Mouse (Mus musculus) MEL (cell line): ENCODE data around the gene Dcst1. TPM values are rescaled to one million over a fixed set of nuclear protein-coding genes. Genes with fewer than 3 reads are reported as not detected.

ENCODE experiments used
- DNase-seq: peaks from one replicate; pipeline ENCODE4 v3.0.0; 2011; ENCODE audit warnings: low read depth, low spot score
- H3K27ac ChIP-seq: 2 replicates; pipeline ENCODE4 v1.5.1; 2012; ENCODE audit warnings: low read depth, mild to moderate bottlenecking, control low read depth, low read length, moderate library complexity; ENCODE audit not compliant: control insufficient read depth
- H3K27me3 ChIP-seq, 2 experiments: fragments of 150-350 bp in 1 of 2; sonication (generic) in 1 of 2; 2 replicates each; pipeline ENCODE4 v1.6.1; 2012; ENCODE audit warnings: low read length in 2 of 2, mild to moderate bottlenecking in 2 of 2, improper control_type of control experiment in 1 of 2, moderate library complexity in 1 of 2; ENCODE audit not compliant: insufficient read depth in 2 of 2, control insufficient read depth in 1 of 2
- H3K36me3 ChIP-seq, 2 experiments: 2 replicates each; pipeline ENCODE4 v1.6.1; 2012 to 2014; ENCODE audit warnings: low read length in 2 of 2, improper control_type of control experiment in 1 of 2, inconsistent platforms in 1 of 2, mild to moderate bottlenecking in 1 of 2; ENCODE audit not compliant: insufficient read depth in 2 of 2, control insufficient read depth in 1 of 2
- H3K4me1 ChIP-seq, 2 experiments: fragments of 150-350 bp in 1 of 2; sonication (generic) in 1 of 2; 2 replicates each; pipeline ENCODE4 v1.6.1; 2012; ENCODE audit warnings: low read length in 2 of 2, improper control_type of control experiment in 1 of 2, mild to moderate bottlenecking in 1 of 2; ENCODE audit not compliant: insufficient read depth in 2 of 2, control insufficient read depth in 1 of 2
- H3K4me3 ChIP-seq, 2 experiments: fragments of 150-350 bp in 1 of 2; sonication (generic) in 1 of 2; 2 replicates each; pipeline ENCODE4 v1.5.1; 2012; ENCODE audit warnings: low read depth in 2 of 2, low read length in 2 of 2, mild to moderate bottlenecking in 2 of 2, moderate library complexity in 2 of 2, control low read depth in 1 of 2, improper control_type of control experiment in 1 of 2; ENCODE audit not compliant: control insufficient read depth in 1 of 2, insufficient read depth in 1 of 2
- H3K79me2 ChIP-seq: 2 replicates; pipeline ENCODE4 v1.6.1; 2012; ENCODE audit warnings: mild to moderate bottlenecking, low read length, moderate library complexity; ENCODE audit not compliant: control insufficient read depth, poor library complexity, insufficient read depth
- H3K9ac ChIP-seq: 2 replicates; pipeline ENCODE4 v1.6.1; 2012; ENCODE audit warnings: low read depth, mild to moderate bottlenecking, control low read depth, low read length, moderate library complexity; ENCODE audit not compliant: control insufficient read depth, poor library complexity, severe bottlenecking
- H3K9me3 ChIP-seq: fragments of 150-350 bp; sonication (generic); replicated peaks from 2 replicates; pipeline ENCODE4 v1.6.1; 2012; ENCODE audit warnings: mild to moderate bottlenecking, low read length, improper control_type of control experiment, moderate library complexity; ENCODE audit not compliant: insufficient read depth
- BHLHE40 ChIP-seq: IDR thresholded peaks from 2 replicates; pipeline ENCODE4 v1.6.1; 2012; ENCODE audit warnings: low read depth, mild to moderate bottlenecking, inconsistent platforms, low read length, improper control_type of control experiment, borderline replicate concordance
- CHD1 ChIP-seq: IDR thresholded peaks from 2 replicates; pipeline ENCODE4 v1.6.1; 2012; ENCODE audit warnings: low read depth, mild to moderate bottlenecking, inconsistent platforms, low read length, improper control_type of control experiment
- CTCF ChIP-seq, 3 experiments: IDR thresholded peaks in 2 of 3; conservative IDR thresholded peaks in 1 of 3; 2 replicates each; pipeline ENCODE4 v1.5.1; 2011 to 2012; ENCODE audit warnings: low read length in 3 of 3, low read depth in 2 of 3, mild to moderate bottlenecking in 2 of 3, improper control_type of control experiment in 1 of 3, inconsistent platforms in 1 of 3, mixed read lengths in 1 of 3, moderate library complexity in 1 of 3; ENCODE audit not compliant: control insufficient read depth in 1 of 3, insufficient read depth in 1 of 3, poor library complexity in 1 of 3, severe bottlenecking in 1 of 3
- ELF1 ChIP-seq: IDR thresholded peaks from 2 replicates; pipeline ENCODE4 v1.6.1; 2014; ENCODE audit warnings: low read depth, mild to moderate bottlenecking, inconsistent platforms, low read length, improper control_type of control experiment, moderate library complexity
- EP300 ChIP-seq, 2 experiments: IDR thresholded peaks; 2 replicates each; pipeline ENCODE4 v1.6.1; 2011; ENCODE audit warnings: improper control_type of control experiment in 2 of 2, low read length in 2 of 2, low read depth in 1 of 2, mild to moderate bottlenecking in 1 of 2
- ETS1 ChIP-seq: IDR thresholded peaks from 2 replicates; pipeline ENCODE4 v1.6.1; 2012; ENCODE audit warnings: low read depth, mild to moderate bottlenecking, inconsistent platforms, low read length, improper control_type of control experiment, moderate library complexity
- GATA1 ChIP-seq: IDR thresholded peaks from 2 replicates; pipeline ENCODE4 v1.6.1; 2011; ENCODE audit warnings: low read depth, low read length, improper control_type of control experiment
- HCFC1 ChIP-seq: IDR thresholded peaks from 2 replicates; pipeline ENCODE4 v1.6.1; 2012; ENCODE audit warnings: low read depth, mild to moderate bottlenecking, inconsistent platforms, low read length, improper control_type of control experiment, moderate library complexity
- JUND ChIP-seq: IDR thresholded peaks from 2 replicates; pipeline ENCODE4 v1.6.1; 2011; ENCODE audit warnings: low read depth, mild to moderate bottlenecking, improper control_type of control experiment, low read length
- MAX ChIP-seq: IDR thresholded peaks from 2 replicates; pipeline ENCODE4 v1.6.1; 2011; ENCODE audit warnings: low read length, improper control_type of control experiment
- MAZ ChIP-seq: IDR thresholded peaks from 2 replicates; pipeline ENCODE4 v1.6.1; 2012; ENCODE audit warnings: low read depth, mild to moderate bottlenecking, inconsistent platforms, low read length, improper control_type of control experiment
- MEF2A ChIP-seq: IDR thresholded peaks from 2 replicates; pipeline ENCODE4 v1.6.1; 2014; ENCODE audit warnings: low read depth, mild to moderate bottlenecking, inconsistent platforms, low read length, improper control_type of control experiment; ENCODE audit not compliant: poor library complexity, insufficient replicate concordance, severe bottlenecking; ENCODE audit errors: extremely low read depth
- MXI1 ChIP-seq: IDR thresholded peaks from 2 replicates; pipeline ENCODE4 v1.6.1; 2011; ENCODE audit warnings: mild to moderate bottlenecking, low read depth, low read length, improper control_type of control experiment
- MYB ChIP-seq: IDR thresholded peaks from 2 replicates; pipeline ENCODE4 v1.6.1; 2011; ENCODE audit warnings: mild to moderate bottlenecking, low read depth, low read length, improper control_type of control experiment
- MYC ChIP-seq: IDR thresholded peaks from 2 replicates; pipeline ENCODE4 v1.6.1; 2011; ENCODE audit warnings: low read depth, mild to moderate bottlenecking, low read length, improper control_type of control experiment, moderate library complexity
- NRF1 ChIP-seq: IDR thresholded peaks from 2 replicates; pipeline ENCODE4 v1.6.1; 2014; ENCODE audit warnings: low read depth, mild to moderate bottlenecking, inconsistent platforms, low read length, improper control_type of control experiment, moderate library complexity; ENCODE audit not compliant: poor library complexity, insufficient read depth, severe bottlenecking
- RAD21 ChIP-seq: IDR thresholded peaks from 2 replicates; pipeline ENCODE4 v1.6.1; 2011; ENCODE audit warnings: mild to moderate bottlenecking, low read depth, low read length, improper control_type of control experiment
- RCOR1 ChIP-seq: IDR thresholded peaks from 2 replicates; pipeline ENCODE4 v1.6.1; 2012; ENCODE audit warnings: low read depth, mild to moderate bottlenecking, inconsistent platforms, low read length, improper control_type of control experiment
- SIN3A ChIP-seq: IDR thresholded peaks from 2 replicates; pipeline ENCODE4 v1.6.1; 2012; ENCODE audit warnings: low read length, improper control_type of control experiment, inconsistent platforms
- SMC3 ChIP-seq: IDR thresholded peaks from 2 replicates; pipeline ENCODE4 v1.6.1; 2011; ENCODE audit warnings: low read depth, low read length, improper control_type of control experiment
- TAL1 ChIP-seq: IDR thresholded peaks from 2 replicates; pipeline ENCODE4 v1.6.1; 2012; ENCODE audit warnings: mild to moderate bottlenecking, inconsistent platforms, low read length, moderate library complexity, mixed read lengths
- UBTF ChIP-seq: IDR thresholded peaks from 2 replicates; pipeline ENCODE4 v1.6.1; 2012; ENCODE audit warnings: low read depth, mild to moderate bottlenecking, inconsistent platforms, low read length, improper control_type of control experiment, moderate library complexity, borderline replicate concordance; ENCODE audit not compliant: insufficient read depth
- USF1 ChIP-seq: IDR thresholded peaks from 2 replicates; pipeline ENCODE4 v1.6.1; 2014; ENCODE audit warnings: low read depth, mild to moderate bottlenecking, inconsistent platforms, low read length, improper control_type of control experiment, moderate library complexity
- ZC3H11A ChIP-seq: IDR thresholded peaks from 2 replicates; pipeline ENCODE4 v1.6.1; 2012; ENCODE audit warnings: low read depth, mild to moderate bottlenecking, inconsistent platforms, low read length, improper control_type of control experiment
- ZKSCAN1 ChIP-seq: IDR thresholded peaks from 2 replicates; pipeline ENCODE4 v1.6.1; 2012; ENCODE audit warnings: low read depth, mild to moderate bottlenecking, inconsistent platforms, low read length, improper control_type of control experiment, moderate library complexity
- ZMIZ1 ChIP-seq: IDR thresholded peaks from 2 replicates; pipeline ENCODE4 v1.6.1; 2012; ENCODE audit warnings: low read depth, mild to moderate bottlenecking, inconsistent platforms, low read length, improper control_type of control experiment, moderate library complexity
- polyA plus RNA-seq, 2 experiments: library from polyadenylated mRNA; stranded (reverse) in 1 of 2; unstranded in 1 of 2; fragments of >175 nt in 1 of 2; fragments of >200 nt in 1 of 2; gene quantifications; 2 replicates each; pipeline versions ENCODE4 v1.2.1 to v1.2.4; 2012; ENCODE audit warnings: low replicate concordance in 2 of 2, low read depth in 1 of 2; ENCODE audit not compliant: insufficient read length in 2 of 2, insufficient read depth in 1 of 2, missing spikeins in 1 of 2
- total RNA-seq: library from RNA; depleted of rRNA; stranded (reverse); fragments of 300-350 nt; gene quantifications from 2 replicates; pipeline ENCODE4 v1.2.3, GENCODE M21; 2012

Dcst1 gene
- total and polyA plus RNA-seq, 3 experiments, result 0.08 to 0.29 TPM; not detected in 1

DNA sequence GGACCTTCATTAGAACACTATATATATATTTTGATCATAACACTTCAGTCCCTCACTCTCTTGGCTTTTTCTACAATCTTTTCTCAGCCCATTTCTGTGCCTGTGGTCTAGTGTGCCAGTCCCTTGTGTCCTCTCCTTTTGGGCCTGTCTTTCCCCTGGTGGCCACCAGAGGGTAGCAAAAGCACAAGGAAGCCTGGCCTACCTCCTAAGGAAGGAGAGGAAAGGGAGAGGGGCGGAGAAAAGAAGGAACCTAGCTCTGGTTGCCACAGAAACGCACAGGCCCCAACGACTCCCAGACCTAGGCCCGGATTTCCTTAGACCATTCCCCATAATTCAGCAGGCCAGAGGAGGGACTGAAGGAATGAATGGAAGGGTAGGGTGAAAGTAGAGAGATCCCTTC is 48.2 kb downstream of the Dcst1 start:
- Histone ChIP-seq H3K4me1 (peaks cover 0 to 1% of the 10 kb centered on the region in 2 experiments; a peak in 2 of 4 replicates), H3K27ac (no peak overlapping the region)
- peak; percentile 88 for DNase-seq
- TF ChIP-seq CTCF (IDR thresholded peaks at IDR 0.05 in 2 of 3, conservative IDR thresholded peaks at IDR 0.05 in 1 of 3; ENCODE audit: control insufficient read depth in 1 of 3, insufficient read depth in 1 of 3, low read depth in 2 of 3, low read length in 3 of 3, poor library complexity in 1 of 3, severe bottlenecking in 1 of 3) (peak; percentile 97 to 99 (median 98); a peak in 5 of 6 replicates), GATA1 (no peak), MAZ (peak; percentile 52; the same call in 1 of the 2 replicates), RAD21 (peak; percentile 98), HCFC1 (no peak), ELF1 (peak; percentile 34; the same call in 1 of the 2 replicates), SIN3A (peak; percentile 56; the same call in 1 of the 2 replicates), MAX (no peak), BHLHE40 (no peak), SMC3 (peak; percentile 97), MXI1 (no peak), MEF2A (no peak), UBTF (no peak), ZC3H11A (peak; percentile 94), MYB (no peak), ZMIZ1 (no peak), NRF1 (no peak), EP300 (IDR thresholded peaks at IDR 0.05; ENCODE audit: low read depth in 1 of 2, low read length in 2 of 2) (no peak), ETS1 (no peak), USF1 (no peak), JUND (peak; percentile 46; the same call in 1 of the 2 replicates), CHD1 (no peak), RCOR1 (no peak), TAL1 (no peak), ZKSCAN1 (no peak), MYC (no peak)
- TF ChIP-seq, all 39 proteins: peak for 8
- Histone ChIP-seq H3K79me2 (no peaks in the 10 kb centered on the region), H3K4me3 (no peak overlapping the region), H3K9me3 (no peaks in the 10 kb centered on the region), H3K9ac (no peak overlapping the region), H3K36me3 (no peaks in the 10 kb centered on the region), H3K27me3 (peaks cover 24 to 25% of the 10 kb centered on the region in 2 experiments)
